Mouse (Mus musculus) kidney, embryonic 16.5 days (tissue): ENCODE results near the gene Gm27021. TPM values are rescaled to one million over a fixed set of nuclear protein-coding genes. Genes with fewer than 3 reads are reported as not detected.

Experiments used
- ATAC-seq: fragments of 200-750 bp; cut with Nextera tagmentation; 2 replicates; pipeline ENCODE4 v1.8.0; 2017; ENCODE audit warnings: moderate TSS enrichment; ENCODE audit not compliant: low FRiP score, low TSS enrichment
- H3K27ac ChIP-seq: fragments of 300-500 bp; sonication (generic); 2 replicates; pipeline ENCODE4 v1.5.1; 2014; ENCODE audit warnings: low read length
- H3K27me3 ChIP-seq: fragments of 300-500 bp; sonication (generic); 2 replicates; pipeline ENCODE4 v1.6.1; 2014; ENCODE audit warnings: low read length, control low read depth, mixed read lengths; ENCODE audit not compliant: insufficient read depth
- H3K36me3 ChIP-seq: fragments of 300-500 bp; sonication (generic); 2 replicates; pipeline ENCODE4 v1.6.1; 2014; ENCODE audit warnings: low read length, control low read depth, mixed read lengths; ENCODE audit not compliant: insufficient read depth
- H3K4me1 ChIP-seq: fragments of 300-500 bp; sonication (generic); 2 replicates; pipeline ENCODE4 v1.6.1; 2014; ENCODE audit warnings: low read length, control low read depth, mixed read lengths; ENCODE audit not compliant: insufficient read depth
- H3K4me2 ChIP-seq: fragments of 300-500 bp; sonication (generic); replicated peaks from 2 replicates; pipeline ENCODE4 v1.6.1; 2014; ENCODE audit warnings: low read depth, low read length
- H3K4me3 ChIP-seq: fragments of 300-500 bp; sonication (generic); 2 replicates; pipeline ENCODE4 v1.5.1; 2014; ENCODE audit warnings: mild to moderate bottlenecking, low read length
- H3K9ac ChIP-seq: fragments of 300-500 bp; sonication (generic); replicated peaks from 2 replicates; pipeline ENCODE4 v1.6.1; 2014; ENCODE audit warnings: low read length
- H3K9me3 ChIP-seq: fragments of 300-500 bp; sonication (generic); 2 replicates; pipeline ENCODE4 v1.6.1; 2016; ENCODE audit warnings: low read length, control low read depth
- WGBS: fragments of 180-500 bp; shearing (Covaris S2); extraction: QIAGEN DNeasy Blood & Tissue Kit; methylation state at CpG from one replicate; pipeline ENCODE4 v1.1.7; 2014; 5-methylcytosine and 5-hydroxymethylcytosine counted together
- polyA plus RNA-seq: library from polyadenylated mRNA; unstranded; fragments of >200 nt; fragmentation: Nextera tagmentation; extraction: Ambion mirVana; gene quantifications from 2 replicates; pipeline ENCODE4 v1.2.1, GENCODE M21; 2015

The Gm27021 gene
- 3.4 and 4.2 TPM in 2 replicates for polyA plus RNA-seq

DNA sequence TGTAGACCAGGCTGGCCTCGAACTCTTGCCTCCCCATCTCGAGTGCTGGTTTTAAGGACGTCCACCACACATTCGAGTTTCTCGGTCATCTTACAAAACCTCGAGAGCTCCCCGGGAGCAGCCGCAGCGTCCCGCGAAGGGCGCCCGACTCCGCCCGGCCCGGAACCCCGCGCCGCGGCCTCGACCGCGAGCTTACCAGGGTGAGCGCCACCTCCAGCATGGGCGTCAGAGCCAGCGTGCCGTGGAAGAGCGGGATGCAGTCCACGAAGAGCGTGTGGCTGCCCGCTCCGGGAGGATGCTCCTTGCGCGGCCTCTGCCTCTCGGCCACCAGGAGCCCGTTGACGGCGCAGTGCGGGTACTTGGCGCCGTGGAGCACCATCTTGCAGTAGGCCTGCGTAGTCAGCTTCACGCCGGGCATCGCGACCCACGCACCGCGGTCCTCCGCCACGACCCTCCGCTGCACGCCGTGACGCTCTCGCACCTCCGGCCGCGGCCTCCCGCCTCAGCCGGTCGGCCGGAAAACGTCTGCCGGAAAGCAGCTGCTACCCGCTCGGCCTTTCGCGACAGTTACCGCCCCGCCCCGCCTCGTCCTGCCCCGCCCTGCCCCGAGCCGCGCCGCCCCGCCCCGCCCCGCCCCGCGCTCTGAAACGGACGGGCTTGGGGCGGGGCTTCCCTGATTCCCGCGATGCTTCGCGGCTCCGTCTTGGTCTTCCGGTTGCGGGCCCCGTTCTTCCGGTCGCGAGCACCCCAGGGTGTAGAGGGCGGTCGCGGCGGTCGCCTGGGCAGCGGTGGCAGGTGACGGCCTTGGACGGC is at the start of gene Gm27021, which contains the start of gene Cox4i1:
Gene Gm27021, minus strand, starts transcription at position 519 of the 813 bp plus-strand sequence.
Gene Cox4i1, plus strand, starts transcription at position 662 of the 813 bp plus-strand sequence.
- H3K4me3 ChIP-seq, result peak within 1 kb of the TSS; percentile 95
- H3K27me3 ChIP-seq, result no peaks in the 10 kb centered on the region
- H3K4me2 ChIP-seq, result peak within 1 kb of the TSS; percentile 77
- peaks cover 28% of the 10 kb centered on the region for H3K36me3 ChIP-seq
- no peaks in the 10 kb centered on the region for H3K9me3 ChIP-seq
- ATAC-seq, result peak; percentile 92
- WGBS, result under 1% methylated on average over 97 of the region's 105 CpGs
- peak within 1 kb of the TSS; percentile 95 for H3K9ac ChIP-seq
- peaks cover 35% of the 10 kb centered on the region for H3K4me1 ChIP-seq
- peak within 1 kb of the TSS; percentile 90 for H3K27ac ChIP-seq

DNA sequence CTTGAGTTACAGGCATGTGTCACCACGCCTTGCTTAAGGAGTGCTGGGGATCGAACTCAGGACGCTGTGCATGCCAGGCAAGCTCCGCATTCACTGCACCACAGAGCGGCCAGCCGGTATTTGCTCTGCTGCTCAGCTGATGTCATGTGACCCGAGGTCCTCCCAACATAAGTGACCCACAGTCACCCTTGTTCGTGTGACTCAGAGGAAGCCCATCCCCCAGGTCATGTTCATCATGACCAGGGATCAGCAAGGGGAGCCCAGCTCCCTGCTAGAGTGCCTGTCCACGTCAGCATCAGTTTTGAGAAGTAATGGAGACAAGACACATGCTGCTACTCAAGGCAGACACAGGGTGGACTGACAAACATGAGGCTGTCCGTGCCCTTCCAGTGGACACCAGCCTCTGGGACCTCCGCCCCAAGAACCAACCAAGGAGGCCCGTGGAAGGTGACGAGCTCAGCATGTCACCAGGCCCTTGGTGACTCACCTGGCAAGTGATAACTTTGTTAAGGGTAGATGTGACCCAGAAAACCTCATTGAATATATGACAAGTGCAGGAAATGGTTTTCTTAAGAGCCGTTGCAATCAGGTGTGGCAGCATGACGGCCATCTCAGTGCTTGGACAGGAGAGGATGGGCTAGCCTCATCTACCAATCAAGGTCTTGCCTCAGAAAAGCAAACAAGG is 48.3 kb upstream of the Gm27021 start:
- WGBS, result 71% methylated on average over 15 of the region's 15 CpGs

DNA sequence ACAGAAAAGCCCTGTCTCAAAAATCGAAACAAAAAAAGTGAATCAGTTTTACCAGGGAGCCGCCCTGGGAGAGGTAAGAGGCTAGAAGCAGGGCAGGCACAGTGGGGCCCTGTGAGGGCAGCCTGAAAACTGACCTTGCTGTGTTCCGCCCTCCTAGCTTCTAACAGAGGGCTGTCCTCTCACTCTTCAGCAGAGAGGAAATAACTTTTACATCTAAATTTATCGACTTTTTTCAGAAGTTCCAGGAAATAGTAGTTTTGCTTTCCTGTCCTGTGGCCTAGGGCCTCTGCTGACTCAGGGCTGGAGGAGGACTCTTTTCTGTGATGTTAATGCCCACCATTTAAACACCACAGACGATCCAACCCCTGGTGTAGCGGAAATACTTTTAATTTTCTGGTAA is 47.3 kb upstream of the Gm27021 start:
- no peak overlapping the region for H3K4me2 ChIP-seq
- H3K4me1 ChIP-seq, result 0 out of 2 replicates have a peak, but pooled peaks cover 15% of the 10 kb centered on the region
- WGBS, result 49% methylated on average over 6 of the region's 6 CpGs
- H3K9ac ChIP-seq, result no peak overlapping the region
- no peaks in the 10 kb centered on the region for H3K9me3 ChIP-seq
- H3K36me3 ChIP-seq, result no peaks in the 10 kb centered on the region
- ATAC-seq, result no peak
- H3K27ac ChIP-seq, result peak overlapping the region; percentile 57
- H3K27me3 ChIP-seq, result no peaks in the 10 kb centered on the region
- no peak overlapping the region for H3K4me3 ChIP-seq

More for the DNA sequence above, 48.3 kb upstream of the Gm27021 start:
- ATAC-seq, result no peak
- Histone ChIP-seq H3K9me3 (no peaks in the 10 kb centered on the region), H3K36me3 (no peaks in the 10 kb centered on the region), H3K9ac (no peak overlapping the region; the same call in 1 of the 2 replicates), H3K27ac (no peak overlapping the region), H3K4me1 (0 out of 2 replicates have a peak, but pooled peaks cover 15% of the 10 kb centered on the region), H3K4me3 (no peak overlapping the region), H3K27me3 (no peaks in the 10 kb centered on the region), H3K4me2 (no peak overlapping the region)

DNA sequence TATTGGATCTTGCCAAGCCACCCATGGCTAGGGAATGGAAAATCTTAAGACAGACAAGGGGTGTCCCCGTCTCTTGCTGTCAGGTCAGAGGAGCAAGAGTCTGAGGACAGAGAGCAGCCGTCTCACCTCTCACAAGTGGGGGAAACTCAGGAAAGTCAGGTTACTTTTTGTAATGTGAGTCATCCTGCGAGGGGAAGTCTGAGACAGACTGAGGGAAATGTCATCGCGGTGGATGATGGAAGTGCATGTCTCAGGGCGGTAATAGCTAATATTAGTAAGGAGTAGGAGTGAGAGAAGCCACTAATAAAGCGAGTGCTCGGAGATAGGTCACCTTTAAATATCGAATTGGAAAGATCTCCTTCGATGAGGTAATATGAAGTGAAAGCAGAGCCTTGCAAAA is 41.3 kb upstream of the Gm27021 start:
- Histone ChIP-seq H3K4me1 (no peaks in the 10 kb centered on the region; the same call in 1 of the 2 replicates), H3K4me3 (no peak overlapping the region), H3K36me3 (no peaks in the 10 kb centered on the region), H3K9me3 (no peaks in the 10 kb centered on the region), H3K4me2 (no peak overlapping the region), H3K9ac (no peak overlapping the region), H3K27ac (no peak overlapping the region), H3K27me3 (peaks cover 7% of the 10 kb centered on the region; the same call in 1 of the 2 replicates)
- no peak for ATAC-seq
- 74% methylated on average over 10 of the region's 10 CpGs for WGBS

DNA sequence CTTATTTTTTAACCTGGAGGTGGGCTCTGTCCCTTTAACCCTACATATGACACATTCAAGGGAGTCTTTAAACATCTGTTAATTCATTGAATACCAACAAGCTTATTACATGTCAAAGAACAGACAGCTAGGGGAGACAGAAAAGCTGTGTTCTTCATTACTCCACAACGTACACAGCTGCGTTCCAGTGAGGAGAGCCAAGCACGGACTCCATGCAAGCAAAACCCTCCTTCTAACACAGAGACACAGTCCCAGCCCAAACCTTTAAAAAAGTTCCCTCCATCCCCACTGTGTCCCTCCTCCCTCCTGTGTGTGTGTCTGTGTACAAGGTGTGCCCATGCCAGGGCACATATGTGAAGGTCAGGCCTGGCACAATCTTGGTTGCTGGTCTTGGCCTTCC is 38.3 kb upstream of the Gm27021 start:
- H3K4me1 ChIP-seq, result no peaks in the 10 kb centered on the region; the same call in 1 of the 2 replicates
- no peak overlapping the region for H3K9ac ChIP-seq
- H3K9me3 ChIP-seq, result no peaks in the 10 kb centered on the region
- no peaks in the 10 kb centered on the region for H3K36me3 ChIP-seq
- H3K27me3 ChIP-seq, result peaks cover 12% of the 10 kb centered on the region; the same call in 1 of the 2 replicates
- 75% methylated on average over 3 of the region's 3 CpGs for WGBS
- no peak overlapping the region for H3K27ac ChIP-seq
- H3K4me2 ChIP-seq, result no peak overlapping the region
- H3K4me3 ChIP-seq, result no peak overlapping the region
- no peak for ATAC-seq

DNA sequence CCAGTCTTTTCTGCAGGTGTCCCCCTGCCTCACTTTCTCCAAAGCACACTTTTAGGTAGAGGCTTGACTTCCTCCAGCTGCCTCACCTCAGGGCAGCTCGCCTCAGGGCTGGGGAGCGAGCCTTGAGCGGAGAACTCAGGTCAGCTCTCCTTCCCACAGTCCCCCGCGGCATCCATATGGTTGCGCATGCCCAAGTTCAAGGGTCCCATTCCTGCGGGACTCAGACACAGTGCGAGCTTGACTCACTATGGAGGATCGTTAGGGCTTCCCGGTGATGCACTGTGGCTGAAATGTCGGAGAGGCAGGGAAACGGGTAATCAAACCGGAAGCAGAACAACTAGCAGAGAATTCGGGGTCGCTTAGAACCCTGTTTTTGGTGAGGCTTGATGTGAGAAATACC is 37.3 kb upstream of the Gm27021 start:
- Histone ChIP-seq H3K27me3 (peaks cover 12% of the 10 kb centered on the region; the same call in 1 of the 2 replicates), H3K36me3 (no peaks in the 10 kb centered on the region), H3K4me3 (no peak overlapping the region), H3K9ac (no peak overlapping the region), H3K4me2 (no peak overlapping the region), H3K27ac (no peak overlapping the region), H3K4me1 (peaks cover 1% of the 10 kb centered on the region; the same call in 1 of the 2 replicates), H3K9me3 (no peaks in the 10 kb centered on the region)
- ATAC-seq, result no peak
- WGBS, result 69% methylated on average over 15 of the region's 15 CpGs

DNA sequence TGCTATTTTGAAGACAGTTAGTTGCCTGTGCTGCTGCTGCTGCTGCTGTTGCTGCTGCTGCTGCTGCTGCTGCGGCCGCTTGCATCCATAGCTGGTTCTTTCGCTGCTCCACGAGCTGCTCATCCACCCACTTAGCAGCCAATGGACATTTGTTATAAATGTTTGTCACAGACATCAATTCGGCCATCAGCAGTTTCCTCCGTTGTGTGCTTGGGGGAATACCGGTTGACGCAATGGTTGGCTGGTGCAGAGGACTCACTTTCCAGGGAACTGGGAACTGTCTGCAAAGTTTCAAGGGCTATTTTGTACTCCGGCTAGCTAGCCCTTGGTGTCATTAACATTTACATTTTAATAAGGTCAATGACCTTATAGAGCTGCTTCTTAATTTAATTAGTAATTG is 36.3 kb upstream of the Gm27021 start:
- no peak overlapping the region for H3K9ac ChIP-seq
- peaks cover 12% of the 10 kb centered on the region; the same call in 1 of the 2 replicates for H3K27me3 ChIP-seq
- no peak for ATAC-seq
- H3K36me3 ChIP-seq, result no peaks in the 10 kb centered on the region
- peaks cover 8% of the 10 kb centered on the region; the same call in 1 of the 2 replicates for H3K4me1 ChIP-seq
- H3K9me3 ChIP-seq, result no peaks in the 10 kb centered on the region
- H3K4me3 ChIP-seq, result no peak overlapping the region
- no peak overlapping the region for H3K27ac ChIP-seq
- WGBS, result 31% methylated on average over 9 of the region's 9 CpGs
- no peak overlapping the region for H3K4me2 ChIP-seq

DNA sequence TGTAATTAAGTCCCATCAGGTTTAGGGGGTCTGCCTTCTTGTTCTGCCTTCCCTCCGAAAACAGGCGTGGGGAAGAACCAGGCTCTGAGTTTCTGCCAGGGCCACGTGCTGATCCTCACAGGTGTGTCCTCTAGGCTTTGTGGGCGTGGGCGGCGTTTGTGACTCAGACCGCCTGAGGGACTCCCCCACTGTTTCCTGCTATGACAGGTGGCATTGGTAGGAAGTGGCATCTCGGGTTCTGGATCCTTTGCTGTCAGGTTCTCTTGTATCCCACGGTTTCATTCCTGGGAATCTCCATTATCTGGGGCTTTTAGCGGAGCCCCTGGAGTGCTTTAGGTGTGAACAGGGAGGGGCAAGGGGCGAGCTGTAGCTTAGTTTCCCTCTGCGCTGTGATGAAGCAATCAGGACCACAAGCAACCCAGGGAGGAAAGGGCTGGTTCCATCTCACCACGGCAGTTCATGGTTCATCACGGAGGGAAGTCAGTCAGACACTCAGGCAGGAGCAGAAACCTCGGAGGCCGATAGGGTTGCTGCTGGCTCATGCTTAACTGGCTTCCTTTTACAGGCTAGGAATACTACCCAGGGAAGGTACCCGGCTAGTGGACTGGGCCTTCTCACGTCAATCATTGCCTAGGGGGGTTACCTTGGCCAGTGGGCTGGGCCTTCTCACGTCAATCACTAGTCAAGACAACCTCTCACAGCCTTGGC is 34.0 kb upstream of the Gm27021 start:
- Histone ChIP-seq H3K27ac (no peak overlapping the region), H3K9ac (0 out of 2 replicates have a peak overlapping the region, but pooled peaks have one; percentile 9), H3K27me3 (peaks cover 12% of the 10 kb centered on the region; the same call in 1 of the 2 replicates), H3K4me1 (peaks cover 13% of the 10 kb centered on the region; the same call in 1 of the 2 replicates), H3K36me3 (no peaks in the 10 kb centered on the region), H3K4me3 (no peak overlapping the region), H3K9me3 (no peaks in the 10 kb centered on the region), H3K4me2 (no peak overlapping the region)
- 46% methylated on average over 19 of the region's 19 CpGs for WGBS
- no peak for ATAC-seq

DNA sequence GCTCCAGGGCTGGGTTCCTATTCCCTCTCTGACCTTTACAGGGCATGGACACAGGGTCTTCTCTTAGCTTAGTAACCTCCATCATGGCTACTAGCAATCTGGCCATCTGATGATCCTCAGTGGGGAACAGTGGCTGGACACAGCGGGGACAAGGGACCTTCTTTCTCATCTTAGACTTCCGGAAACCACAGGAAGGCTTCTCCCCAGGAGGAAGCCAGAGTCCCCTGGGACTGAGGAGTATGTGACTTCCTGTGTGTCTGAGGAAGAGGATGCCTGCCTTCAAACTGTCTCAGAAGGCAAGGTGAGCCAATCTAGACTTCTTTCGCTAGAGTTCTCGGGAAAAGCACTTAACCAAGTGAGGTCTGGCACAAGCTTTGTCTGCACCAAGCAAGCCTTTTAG is 32.2 kb upstream of the Gm27021 start:
- 85% methylated on average over 4 of the region's 4 CpGs for WGBS
- no peak overlapping the region for H3K9ac ChIP-seq
- H3K27me3 ChIP-seq, result peaks cover 10% of the 10 kb centered on the region; the same call in 1 of the 2 replicates
- H3K9me3 ChIP-seq, result no peaks in the 10 kb centered on the region
- no peak overlapping the region for H3K4me2 ChIP-seq
- H3K27ac ChIP-seq, result 0 out of 2 replicates have a peak overlapping the region, but pooled peaks have one; percentile 40
- no peak overlapping the region for H3K4me3 ChIP-seq
- peaks cover 26% of the 10 kb centered on the region; the same call in 1 of the 2 replicates for H3K4me1 ChIP-seq
- no peak for ATAC-seq
- H3K36me3 ChIP-seq, result no peaks in the 10 kb centered on the region
